Mouse (Mus musculus) forebrain, embryonic 13.5 days (tissue): ENCODE data around the gene Cadm1. TPM values are rescaled to one million over a fixed set of nuclear protein-coding genes. Genes with fewer than 3 reads are reported as not detected.
A peak's percentile ranks its signal among the peaks of the same experiment; 100 is the strongest.

ENCODE experiments used
- ATAC-seq: fragments of 200-750 bp; cut with Nextera tagmentation; 2 replicates; pipeline ENCODE4 v1.8.0; 2017
- H3K27ac ChIP-seq: fragments of 300-500 bp; sonication (generic); 2 replicates; pipeline ENCODE4 v1.5.1; 2015; ENCODE audit warnings: inconsistent platforms, mild to moderate bottlenecking, moderate library complexity
- H3K27me3 ChIP-seq: fragments of 300-500 bp; sonication (generic); 2 replicates; pipeline ENCODE4 v1.6.1; 2015; ENCODE audit warnings: mild to moderate bottlenecking, inconsistent platforms
- H3K36me3 ChIP-seq: fragments of 300-500 bp; sonication (generic); 2 replicates; pipeline ENCODE4 v1.6.1; 2015; ENCODE audit warnings: mild to moderate bottlenecking, inconsistent platforms; ENCODE audit not compliant: poor library complexity, severe bottlenecking
- H3K4me1 ChIP-seq: fragments of 300-500 bp; sonication (generic); 2 replicates; pipeline ENCODE4 v1.6.1; 2015; ENCODE audit warnings: inconsistent platforms
- H3K4me2 ChIP-seq: fragments of 300-500 bp; sonication (generic); 2 replicates; pipeline ENCODE4 v1.6.1; 2015; ENCODE audit warnings: inconsistent platforms, mild to moderate bottlenecking, moderate library complexity
- H3K4me3 ChIP-seq: fragments of 300-500 bp; sonication (generic); 2 replicates; pipeline ENCODE4 v1.5.1; 2015; ENCODE audit warnings: mild to moderate bottlenecking, inconsistent platforms
- H3K9ac ChIP-seq: fragments of 300-500 bp; sonication (generic); 2 replicates; pipeline ENCODE4 v1.6.1; 2015; ENCODE audit warnings: mild to moderate bottlenecking, inconsistent platforms
- H3K9me3 ChIP-seq: fragments of 300-500 bp; sonication (generic); replicated peaks from 2 replicates; pipeline ENCODE4 v1.6.1; 2016; ENCODE audit warnings: inconsistent platforms
- WGBS: fragments of 180-500 bp; shearing (Covaris S2); methylation state at CpG from one replicate; pipeline ENCODE4 v1.1.7; 2015; 5-methylcytosine and 5-hydroxymethylcytosine counted together
- polyA plus RNA-seq: library from polyadenylated mRNA; unstranded; fragments of >200 nt; fragmentation: Nextera tagmentation; extraction: Ambion mirVana; gene quantifications from 2 replicates; pipeline ENCODE4 v1.2.1, GENCODE M21; 2015

Cadm1 gene
- polyA plus RNA-seq, 1 experiment from 2014 or later, result 140 TPM

- Histone ChIP-seq H3K9me3 (no peaks in the 10 kb centered on the region), H3K27me3 (no peaks in the 10 kb centered on the region), H3K4me3 (no peak overlapping the region), H3K36me3 (no peaks in the 10 kb centered on the region), H3K4me1 (peaks cover 21% of the 10 kb centered on the region; the same call in 1 of the 2 replicates), H3K9ac (no peak overlapping the region), H3K27ac (no peak overlapping the region), H3K4me2 (no peak overlapping the region)
- WGBS, result 87% methylated on average over 2 of the region's 2 CpGs
- no peak for ATAC-seq
Measured at GRCm38 (mm10) chr9:47645056-47645455, 115.1 kb downstream of the Cadm1 start.

GRCm38 (mm10) chr9:47651431-47651830, 121.5 kb downstream of the Cadm1 start:
- H3K9me3 ChIP-seq, result no peaks in the 10 kb centered on the region
- no peaks in the 10 kb centered on the region for H3K27me3 ChIP-seq
- H3K27ac ChIP-seq, result no peak overlapping the region
- H3K4me2 ChIP-seq, result no peak overlapping the region
- no peak overlapping the region for H3K4me3 ChIP-seq
- 95% methylated on average over 11 of the region's 11 CpGs for WGBS
- H3K9ac ChIP-seq, result no peak overlapping the region
- no peak for ATAC-seq
- peaks cover 41% of the 10 kb centered on the region for H3K4me1 ChIP-seq
- H3K36me3 ChIP-seq, result no peaks in the 10 kb centered on the region

DNA sequence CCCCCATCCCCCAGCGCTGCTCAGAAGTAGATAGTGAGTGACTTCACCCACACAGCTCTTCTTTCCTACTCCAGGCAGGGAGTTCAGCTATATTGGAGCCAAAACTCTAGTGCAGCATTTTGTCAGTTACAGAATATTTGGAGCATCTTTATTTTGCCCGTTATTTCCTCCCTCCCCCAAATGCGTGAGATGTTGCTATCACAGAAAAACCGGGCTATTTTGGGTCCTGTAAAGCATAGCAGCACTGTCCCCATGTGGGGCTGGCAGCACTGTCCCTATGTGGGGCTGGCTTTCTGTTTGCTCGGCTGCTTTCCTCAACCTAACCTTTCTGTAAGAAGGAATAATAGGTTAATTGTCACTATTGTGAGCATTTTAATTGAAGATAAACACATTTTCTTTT, 122.2 kb downstream of the Cadm1 start:
- Histone ChIP-seq H3K4me2 (no peak overlapping the region), H3K27me3 (no peaks in the 10 kb centered on the region), H3K4me1 (peaks cover 40% of the 10 kb centered on the region), H3K36me3 (no peaks in the 10 kb centered on the region), H3K9ac (no peak overlapping the region), H3K27ac (no peak overlapping the region), H3K4me3 (no peak overlapping the region), H3K9me3 (no peaks in the 10 kb centered on the region)
- 78% methylated on average over 5 of the region's 5 CpGs for WGBS
- no peak for ATAC-seq

DNA sequence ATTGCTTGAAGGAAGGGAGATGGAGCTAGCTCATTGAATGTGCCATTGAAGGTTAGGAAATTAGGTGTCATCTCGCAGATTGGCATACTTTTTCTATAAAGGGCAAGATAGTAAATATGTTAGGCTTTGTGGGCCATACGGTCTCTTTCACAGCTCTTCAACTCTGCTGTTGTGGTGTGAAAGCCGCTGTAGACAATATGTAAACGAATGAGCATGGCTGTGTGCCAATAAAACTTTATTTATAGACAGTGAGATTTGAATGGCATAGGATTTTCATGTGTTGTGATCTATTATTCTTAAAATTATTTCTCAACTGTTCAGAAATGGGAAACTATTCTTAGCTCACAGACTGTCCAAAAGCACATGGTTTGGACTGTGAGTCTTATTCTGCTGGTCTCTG, 123.0 kb downstream of the Cadm1 start:
- no peak overlapping the region for H3K4me2 ChIP-seq
- H3K4me3 ChIP-seq, result no peak overlapping the region
- H3K4me1 ChIP-seq, result peaks cover 33% of the 10 kb centered on the region
- no peaks in the 10 kb centered on the region for H3K9me3 ChIP-seq
- WGBS, result 64% methylated on average over 4 of the region's 4 CpGs
- H3K9ac ChIP-seq, result no peak overlapping the region
- no peaks in the 10 kb centered on the region for H3K27me3 ChIP-seq
- no peak for ATAC-seq
- H3K27ac ChIP-seq, result no peak overlapping the region
- no peaks in the 10 kb centered on the region for H3K36me3 ChIP-seq

- no peaks in the 10 kb centered on the region for H3K27me3 ChIP-seq
- no peak overlapping the region for H3K4me2 ChIP-seq
- peaks cover 7% of the 10 kb centered on the region; the same call in 1 of the 2 replicates for H3K4me1 ChIP-seq
- H3K9ac ChIP-seq, result no peak overlapping the region
- no peaks in the 10 kb centered on the region for H3K9me3 ChIP-seq
- no peak for ATAC-seq
- no peak overlapping the region for H3K4me3 ChIP-seq
- H3K27ac ChIP-seq, result no peak overlapping the region
- WGBS, result 85% methylated on average over 6 of the region's 6 CpGs
- H3K36me3 ChIP-seq, result no peaks in the 10 kb centered on the region
Measured at GRCm38 (mm10) chr9:47659366-47660090, 129.6 kb downstream of the Cadm1 start.

GRCm38 (mm10) chr9:47661611-47662010, 131.6 kb downstream of the Cadm1 start:
- ATAC-seq, result no peak
- Histone ChIP-seq H3K4me1 (peaks cover 7% of the 10 kb centered on the region; the same call in 1 of the 2 replicates), H3K27me3 (no peaks in the 10 kb centered on the region), H3K4me3 (no peak overlapping the region), H3K36me3 (no peaks in the 10 kb centered on the region), H3K9me3 (no peaks in the 10 kb centered on the region), H3K9ac (no peak overlapping the region), H3K27ac (no peak overlapping the region), H3K4me2 (no peak overlapping the region)
- WGBS, result 87% methylated on average over 7 of the region's 7 CpGs

DNA sequence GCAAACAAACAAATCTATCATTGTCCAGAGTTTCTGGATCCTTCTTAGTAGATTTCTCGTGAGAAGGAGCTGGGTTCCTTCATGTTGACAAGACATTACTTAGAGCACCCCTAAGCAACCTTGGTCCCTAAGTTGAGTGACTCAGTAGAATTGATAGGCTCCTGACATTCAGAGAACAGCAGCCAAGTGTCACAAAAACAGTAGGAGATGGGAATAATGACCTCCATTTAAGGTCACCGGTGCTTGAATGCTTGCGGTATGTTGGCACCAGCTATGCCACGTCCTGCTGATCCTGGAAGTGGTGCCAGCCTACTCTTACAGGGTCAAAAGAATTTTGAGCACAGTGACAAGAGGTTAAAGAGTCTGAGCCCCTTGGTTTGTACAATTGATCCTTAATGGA, 139.2 kb downstream of the Cadm1 start:
- ATAC-seq, result no peak
- H3K9ac ChIP-seq, result no peak overlapping the region
- H3K4me2 ChIP-seq, result no peak overlapping the region
- H3K36me3 ChIP-seq, result no peaks in the 10 kb centered on the region
- H3K27me3 ChIP-seq, result no peaks in the 10 kb centered on the region
- no peak overlapping the region for H3K27ac ChIP-seq
- WGBS, result 63% methylated on average over 4 of the region's 4 CpGs
- H3K4me3 ChIP-seq, result no peak overlapping the region
- no peaks in the 10 kb centered on the region for H3K9me3 ChIP-seq
- peaks cover 34% of the 10 kb centered on the region for H3K4me1 ChIP-seq

DNA sequence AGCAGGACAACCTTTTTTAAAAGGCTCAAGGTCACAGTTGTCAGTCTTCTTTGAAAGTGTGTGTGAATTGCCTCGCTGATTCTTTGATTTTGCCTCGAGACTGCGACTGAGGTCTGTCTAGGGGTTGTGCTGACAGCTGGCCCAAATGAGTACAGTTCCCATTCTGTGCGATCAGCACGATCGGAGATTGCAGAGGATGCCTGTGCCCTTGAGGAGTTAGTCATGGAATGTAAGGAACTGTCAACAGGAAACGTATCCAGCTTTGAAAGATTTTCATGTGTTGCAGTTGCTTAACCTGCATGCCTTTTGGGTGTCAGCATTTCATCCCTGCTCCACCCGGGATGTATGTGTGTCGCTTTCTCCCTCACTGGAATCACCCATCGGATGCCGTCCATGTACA, 141.6 kb downstream of the Cadm1 start:
- 47% methylated on average over 11 of the region's 11 CpGs for WGBS
- H3K9me3 ChIP-seq, result no peaks in the 10 kb centered on the region
- no peak for ATAC-seq
- no peaks in the 10 kb centered on the region for H3K36me3 ChIP-seq
- peaks cover 41% of the 10 kb centered on the region for H3K4me1 ChIP-seq
- no peak overlapping the region for H3K27ac ChIP-seq
- no peak overlapping the region for H3K4me3 ChIP-seq
- no peak overlapping the region for H3K9ac ChIP-seq
- H3K27me3 ChIP-seq, result no peaks in the 10 kb centered on the region
- H3K4me2 ChIP-seq, result no peak overlapping the region

GRCm38 (mm10) chr9:47674766-47675713, 145.1 kb downstream of the Cadm1 start:
- Histone ChIP-seq H3K9me3 (no peaks in the 10 kb centered on the region), H3K4me1 (peaks cover 27% of the 10 kb centered on the region), H3K27ac (no peak overlapping the region), H3K4me3 (no peak overlapping the region), H3K27me3 (no peaks in the 10 kb centered on the region), H3K36me3 (no peaks in the 10 kb centered on the region), H3K4me2 (no peak overlapping the region), H3K9ac (no peak overlapping the region)
- WGBS, result 89% methylated on average over 11 of the region's 11 CpGs
- ATAC-seq, result no peak

DNA sequence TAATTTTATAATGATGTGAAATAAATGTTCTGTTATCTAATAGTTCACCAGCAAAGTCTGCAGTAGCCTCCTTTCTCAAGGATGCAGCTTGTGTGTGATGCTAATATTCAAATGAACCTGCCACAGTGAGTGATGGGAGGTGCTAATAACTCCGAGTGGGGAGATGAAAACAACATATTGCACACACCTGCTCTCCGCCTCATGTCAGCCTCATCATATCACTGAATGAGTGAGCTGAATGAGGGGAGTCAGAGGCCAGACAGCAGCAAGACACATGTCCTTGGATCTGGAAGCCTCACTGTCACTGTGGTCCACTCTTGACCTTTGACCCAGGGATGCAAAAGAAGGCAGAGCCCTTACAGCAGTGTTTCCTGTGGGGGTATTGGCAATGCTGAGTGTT, 156.9 kb downstream of the Cadm1 start:
- Histone ChIP-seq H3K9ac (no peak overlapping the region), H3K4me3 (no peak overlapping the region), H3K27ac (no peak overlapping the region), H3K4me2 (no peak overlapping the region), H3K4me1 (peaks cover 34% of the 10 kb centered on the region), H3K27me3 (no peaks in the 10 kb centered on the region), H3K9me3 (no peaks in the 10 kb centered on the region), H3K36me3 (no peaks in the 10 kb centered on the region)
- WGBS, result 47% methylated on average over 2 of the region's 2 CpGs
- ATAC-seq, result peak; percentile 69; the same call in 1 of the 2 replicates

DNA sequence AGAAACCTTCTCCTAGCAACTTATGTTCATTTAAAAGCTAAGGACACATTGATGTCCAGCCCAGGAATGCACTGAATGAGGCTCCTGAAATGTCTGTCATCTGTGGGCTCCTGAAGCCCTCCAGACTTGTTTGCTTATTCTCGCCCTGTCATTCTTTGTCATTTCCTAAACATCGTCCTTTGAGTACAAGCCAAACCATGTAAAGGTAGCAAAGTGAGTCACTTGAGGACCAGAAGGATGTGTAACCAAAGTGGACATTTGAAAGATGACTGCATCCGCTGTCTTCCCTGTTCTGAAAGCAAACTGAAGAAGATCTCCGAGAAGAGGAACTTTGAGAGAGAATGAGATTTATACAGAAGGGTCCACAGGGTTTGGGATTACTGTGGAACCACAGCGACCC, 157.6 kb downstream of the Cadm1 start:
- H3K4me1 ChIP-seq, result peaks cover 34% of the 10 kb centered on the region
- no peaks in the 10 kb centered on the region for H3K36me3 ChIP-seq
- no peak overlapping the region for H3K4me2 ChIP-seq
- no peak overlapping the region for H3K4me3 ChIP-seq
- no peak overlapping the region for H3K9ac ChIP-seq
- ATAC-seq, result no peak
- no peaks in the 10 kb centered on the region for H3K9me3 ChIP-seq
- WGBS, result 91% methylated on average over 5 of the region's 5 CpGs
- H3K27me3 ChIP-seq, result no peaks in the 10 kb centered on the region
- no peak overlapping the region for H3K27ac ChIP-seq

GRCm38 (mm10) chr9:47688297-47688696, 158.3 kb downstream of the Cadm1 start:
- Histone ChIP-seq H3K4me1 (peaks cover 39% of the 10 kb centered on the region), H3K27ac (no peak overlapping the region), H3K9ac (no peak overlapping the region), H3K36me3 (no peaks in the 10 kb centered on the region), H3K27me3 (no peaks in the 10 kb centered on the region), H3K4me2 (no peak overlapping the region; the same call in 1 of the 2 replicates), H3K9me3 (no peaks in the 10 kb centered on the region), H3K4me3 (no peak overlapping the region)
- no peak for ATAC-seq
- 54% methylated on average over 10 of the region's 10 CpGs for WGBS
